Mouse (Mus musculus): ENCODE results near the gene Phtf2.

GRCm38 (mm10) chr5:20929669-20930151, 47.8 kb upstream of the Phtf2 start:
- TF ChIP-seq CTCF (IDR thresholded peaks at IDR 0.05; ENCODE audit: insufficient read depth, low read length), result no peak
- TF ChIP-seq POLR2A (IDR thresholded peaks at IDR 0.05; ENCODE audit: borderline replicate concordance, extremely low read depth, low read depth, low read length), result no peak
